Mouse (Mus musculus) heart, adult 18-20 months (tissue): Measurements from ENCODE around the gene Pygb. TPM values are rescaled to one million over a fixed set of nuclear protein-coding genes. Genes with fewer than 3 reads are reported as not detected.

Experiments used
- DNase-seq, 2 experiments: peaks; one replicate each; pipeline ENCODE4 v3.0.0; 2021 to 2022; ENCODE audit warnings: mixed read lengths in 1 of 2
- long read RNA-seq, 2 experiments: library from polyadenylated mRNA; stranded (forward); transcript quantifications; one replicate each; pipeline ENCODE4 v2.0.0; 2021
- total RNA-seq, 2 experiments: library from RNA; stranded (reverse); gene quantifications; 2 replicates each; pipeline ENCODE4 v1.2.3; 2021

Pygb gene
- total RNA-seq = 100 to 1,000 TPM; 507 to 527 TPM
- long read RNA-seq, experiment 1, transcript Pygb-201 (20 exons, 3,909 nt) = major isoform, 365 of 455 reads
- long read RNA-seq, experiment 1, partial matches to known transcripts = 75 of 455 reads
- long read RNA-seq, experiment 1, other reads (novel, unspliced or antisense) = 14 of 455 reads
- long read RNA-seq, experiment 2, transcript Pygb-201 (20 exons, 3,909 nt) = major isoform, 163 of 219 reads
- long read RNA-seq, experiment 2, partial matches to known transcripts = 43 of 219 reads
- long read RNA-seq, experiment 2, other reads (novel, unspliced or antisense) = 12 of 219 reads

DNA sequence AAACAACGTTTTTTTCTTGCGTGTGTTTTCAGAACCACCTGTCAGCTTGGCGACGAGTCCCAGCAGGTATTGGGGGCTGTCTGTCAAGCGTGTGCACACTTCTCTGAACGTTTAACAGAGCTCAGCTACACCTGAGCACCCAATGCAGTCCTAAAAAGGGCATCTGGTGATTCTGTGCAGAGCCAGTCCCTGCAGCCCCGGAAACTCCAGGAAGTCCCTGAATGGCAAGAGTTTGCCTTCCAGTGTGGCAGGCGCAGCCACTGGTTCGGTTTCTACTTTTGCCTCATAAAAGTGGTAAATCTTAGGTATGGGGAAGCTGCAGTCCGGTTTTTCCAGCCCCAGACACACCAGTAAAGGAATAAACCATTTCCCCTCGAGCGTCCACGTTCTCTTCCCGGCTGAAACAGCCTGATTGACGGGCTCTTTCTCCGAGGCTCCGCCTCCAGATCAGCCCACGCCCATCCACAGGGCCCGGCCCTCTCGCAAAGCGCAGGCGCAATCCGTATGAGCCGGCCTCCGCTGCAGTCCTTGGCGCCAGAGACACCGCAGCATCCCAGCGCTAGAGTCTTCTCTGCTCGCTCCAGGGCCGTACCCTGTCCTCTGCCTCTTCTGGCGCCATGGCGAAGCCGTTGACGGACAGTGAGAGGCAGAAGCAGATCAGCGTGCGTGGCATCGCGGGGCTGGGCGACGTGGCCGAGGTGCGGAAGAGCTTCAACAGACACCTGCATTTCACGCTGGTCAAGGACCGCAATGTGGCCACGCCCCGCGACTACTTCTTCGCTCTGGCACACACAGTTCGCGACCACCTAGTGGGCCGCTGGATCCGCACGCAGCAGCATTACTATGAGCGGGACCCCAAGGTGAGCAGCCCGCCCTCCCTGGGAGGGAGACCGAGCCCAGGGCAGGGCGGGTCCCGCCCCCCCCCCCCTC is at the start of gene Pygb:
Gene Pygb (plus strand): TSS at position 485 of the 930 bp plus-strand sequence.
- peak; percentile 91 to 92 for DNase-seq

DNA sequence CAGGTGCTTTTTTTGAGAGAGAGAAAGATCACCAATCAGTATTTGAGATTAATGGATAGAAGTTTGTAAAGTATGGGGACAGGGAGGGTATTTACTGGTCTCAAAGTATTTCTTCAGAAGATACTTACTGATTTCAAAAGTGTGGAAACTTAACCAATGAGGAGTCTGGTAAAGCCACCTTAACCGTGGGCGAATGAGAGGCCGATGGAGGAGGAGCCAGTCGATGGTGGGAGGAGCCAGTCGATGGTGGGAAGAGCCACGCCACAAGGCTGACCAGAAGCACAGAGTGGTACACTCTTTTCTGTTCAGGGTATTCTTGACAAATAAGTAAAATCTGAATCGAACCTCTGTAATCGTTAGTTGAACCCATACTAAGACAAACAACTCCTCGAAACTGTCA is 48.7 kb upstream of the Pygb start:
- no peak for DNase-seq

DNA sequence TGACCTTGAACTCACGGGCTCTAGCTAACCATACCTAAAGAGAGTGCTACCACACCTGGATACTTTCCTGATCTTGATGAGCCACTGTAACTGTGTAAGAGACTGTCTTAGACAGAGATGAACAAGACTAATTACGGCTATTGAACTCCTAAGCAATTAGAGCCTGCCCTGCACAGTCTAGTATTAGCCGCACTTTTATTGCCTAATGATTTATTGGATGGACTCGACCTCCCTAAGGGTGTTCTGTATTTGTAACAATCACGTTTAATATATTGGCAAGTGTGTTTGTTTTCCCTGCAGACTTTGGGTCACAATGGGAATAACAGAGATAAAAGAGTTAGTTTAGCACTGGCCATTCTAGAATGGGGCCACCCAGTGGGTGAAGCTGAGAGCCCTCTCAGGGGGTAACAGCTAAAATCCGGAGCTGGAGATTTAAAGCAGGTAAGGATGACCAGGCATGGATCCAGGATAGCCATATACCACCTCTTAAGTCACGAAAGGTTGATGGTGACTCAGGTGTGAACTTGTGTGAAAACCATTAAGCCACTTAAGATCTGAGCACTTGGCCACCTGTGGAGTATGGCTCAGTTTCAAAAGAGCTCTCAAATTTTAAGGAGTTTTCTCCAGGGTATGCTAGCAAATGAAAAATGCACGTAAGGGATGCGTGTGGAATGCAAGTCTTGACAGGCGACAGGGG is 46.2 kb upstream of the Pygb start:
- DNase-seq = no peak

- no peak for DNase-seq
Observed at GRCm38 (mm10) chr2:150741405-150741804, 45.1 kb upstream of the Pygb start.

DNA sequence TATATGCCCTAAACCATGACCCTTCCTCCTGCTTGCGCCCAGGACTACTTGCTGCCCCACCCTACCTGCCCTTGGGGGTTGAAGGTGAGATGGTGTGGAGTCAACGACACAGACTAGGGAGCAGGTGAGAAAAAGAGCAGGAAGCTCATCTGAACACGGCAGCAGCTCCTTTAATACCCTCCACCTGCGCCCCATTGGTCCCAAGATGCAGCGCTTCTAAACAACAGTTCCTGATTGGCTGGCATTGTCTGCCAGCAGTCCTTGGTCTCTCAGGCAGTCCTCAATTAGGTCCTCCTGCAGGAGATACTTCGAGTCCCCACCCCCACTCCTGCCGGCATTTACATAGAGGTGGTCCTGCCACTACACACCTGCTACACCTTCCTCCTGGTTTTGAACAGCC is 41.5 kb upstream of the Pygb start:
- DNase-seq = no peak

- DNase-seq = peak; percentile 97
Observed at GRCm38 (mm10) chr2:150748854-150749253, 37.7 kb upstream of the Pygb start, which contains the start of gene Entpd6. Entpd6 (plus strand) TSS chr2:150749042.

GRCm38 (mm10) chr2:150749283-150749682 is 37.3 kb upstream of the Pygb start:
- DNase-seq = peak in 1 of 2 experiments; percentile 32

DNA sequence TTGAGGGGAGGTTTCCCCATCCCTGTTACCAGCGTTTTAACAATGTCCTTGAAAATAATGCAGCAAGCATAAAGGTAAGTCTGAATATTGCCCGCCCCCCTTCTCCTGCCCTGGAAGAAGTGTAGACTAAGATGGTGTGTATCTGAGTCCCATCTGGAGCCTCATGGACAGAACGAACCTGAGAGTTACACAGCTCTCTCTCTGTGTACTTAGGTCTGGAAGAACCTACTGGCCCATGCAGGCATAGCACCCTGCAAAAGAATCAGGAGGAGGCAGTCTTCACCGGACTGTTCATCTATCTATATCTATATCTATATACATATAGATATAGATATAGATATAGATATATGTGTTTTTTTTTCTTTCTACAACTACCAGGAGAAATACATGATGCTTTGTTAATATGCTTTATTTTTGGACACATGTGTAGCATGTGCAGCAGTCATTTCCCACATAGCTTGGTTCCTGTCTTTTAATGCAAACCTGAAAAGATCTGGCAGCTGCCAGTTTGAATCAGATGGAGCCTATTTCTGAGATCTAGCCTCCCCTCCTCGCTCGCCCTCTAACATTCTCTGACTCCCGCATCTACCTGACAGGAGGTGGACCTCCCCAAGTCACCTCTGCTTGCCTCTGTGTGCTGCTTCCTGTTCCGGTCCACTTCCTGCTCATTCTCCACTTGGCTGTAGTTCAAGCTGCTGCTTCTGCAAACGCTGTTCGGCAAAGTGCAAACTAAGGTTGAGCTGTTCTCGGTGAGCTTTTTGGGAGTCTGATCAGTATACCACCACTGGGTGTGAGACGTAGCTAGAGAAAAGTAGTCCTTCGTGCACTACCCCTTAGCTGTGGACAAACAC is 36.2 kb upstream of the Pygb start:
- DNase-seq = peak in 1 of 2 experiments; percentile 29

DNA sequence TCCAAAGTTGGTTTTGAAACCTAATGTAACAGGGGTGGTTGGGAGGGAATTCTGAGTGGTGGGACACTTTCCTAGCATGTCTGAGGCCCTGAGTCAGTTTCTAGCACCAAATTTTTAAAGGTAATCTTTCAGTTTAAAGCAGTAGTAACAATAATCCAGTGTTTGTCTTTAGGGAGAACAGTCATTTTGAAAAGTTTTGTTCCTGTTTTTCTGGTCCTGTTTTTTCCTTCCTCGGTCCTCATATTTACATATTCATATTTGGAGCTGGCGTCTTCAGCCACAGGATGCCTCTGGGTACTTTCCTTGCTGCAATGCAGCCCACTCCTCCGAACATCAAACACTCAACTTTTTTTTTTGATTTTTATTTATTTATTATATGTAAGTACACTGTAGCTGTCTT is 31.5 kb upstream of the Pygb start:
- DNase-seq = no peak

DNA sequence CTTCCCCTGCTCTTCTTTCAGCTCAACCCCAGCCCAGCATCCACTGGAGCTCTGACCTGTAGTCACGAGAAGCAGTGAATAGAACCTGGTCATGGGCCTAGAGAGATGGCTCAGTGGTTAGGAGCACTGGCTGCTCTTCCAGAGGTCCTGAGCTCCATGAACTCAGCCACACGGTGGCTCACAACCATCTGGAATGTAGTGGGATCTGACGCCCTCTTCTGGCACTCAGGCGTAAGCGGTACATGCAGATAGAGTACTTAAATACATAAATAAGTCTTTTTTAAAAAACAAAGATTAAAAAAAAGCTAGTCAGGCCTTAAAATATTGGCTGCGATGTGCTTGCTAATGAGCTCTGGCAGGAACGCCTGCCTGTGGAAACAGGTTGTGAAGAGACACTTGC is 25.1 kb upstream of the Pygb start:
- DNase-seq = no peak

DNA sequence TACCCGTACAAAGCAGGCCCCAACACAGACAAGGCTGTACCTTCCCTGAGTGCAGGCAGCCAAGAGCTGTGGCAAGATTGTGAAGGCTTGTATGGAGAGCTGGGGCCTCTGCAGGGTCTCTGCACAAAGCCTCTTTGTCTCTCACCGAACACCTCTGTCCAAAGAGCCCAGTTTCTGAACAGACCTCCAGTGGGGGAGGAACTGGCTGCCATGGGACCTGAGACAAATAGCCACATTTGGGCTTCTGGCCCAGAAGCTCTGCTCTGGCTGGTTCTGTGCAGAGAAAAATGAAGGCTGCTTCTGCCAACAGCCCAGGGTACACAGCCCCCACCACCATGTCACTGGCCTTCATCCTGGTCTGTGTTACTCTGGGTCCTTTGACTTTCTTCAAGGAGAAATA is 20.9 kb upstream of the Pygb start:
- DNase-seq = peak in 1 of 2 experiments; percentile 63

DNA sequence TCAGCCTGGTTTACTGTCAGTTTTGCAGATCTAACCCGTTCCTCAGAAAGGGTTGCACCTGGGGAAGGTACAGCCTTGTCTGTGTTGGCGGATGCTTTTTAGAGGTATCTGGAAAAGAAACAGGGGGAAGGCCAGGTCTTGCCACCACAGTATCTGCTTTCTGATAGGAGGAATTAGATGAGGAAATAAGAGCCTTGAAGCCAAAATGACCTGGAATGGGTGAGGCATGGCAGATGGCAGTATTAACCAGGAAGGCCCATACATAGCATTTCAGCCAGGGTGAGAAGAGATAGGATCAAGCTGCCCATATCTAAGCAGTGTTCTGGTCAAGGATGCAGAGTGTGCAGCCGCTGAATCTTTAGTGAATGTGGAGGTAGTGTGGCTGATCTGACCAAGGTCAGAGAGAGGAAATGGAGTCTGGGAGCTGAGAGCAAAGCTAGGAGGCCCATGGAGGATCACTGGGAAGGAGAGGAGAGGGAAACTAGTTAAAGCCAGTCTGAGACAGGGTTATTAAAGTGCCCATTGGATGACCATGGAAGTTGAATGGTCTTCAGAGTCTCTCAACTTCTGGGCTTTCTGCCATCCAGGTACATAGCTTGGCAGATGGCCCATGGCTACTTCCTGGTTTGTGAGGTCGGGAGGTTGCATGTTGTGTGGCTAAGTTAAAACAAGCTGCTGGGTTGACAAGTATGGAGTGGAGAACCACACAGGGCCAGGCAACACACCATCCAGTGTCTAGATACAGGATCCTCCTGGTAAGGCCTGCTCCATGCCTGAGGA is 20.3 kb upstream of the Pygb start:
- no peak for DNase-seq

GRCm38 (mm10) chr2:150768678-150769077 is 17.9 kb upstream of the Pygb start:
- no peak for DNase-seq

GRCm38 (mm10) chr2:150770747-150771146 is 15.8 kb upstream of the Pygb start:
- peak; percentile 83 to 84 for DNase-seq

GRCm38 (mm10) chr2:150771169-150771568 is 15.4 kb upstream of the Pygb start:
- no peak for DNase-seq

DNA sequence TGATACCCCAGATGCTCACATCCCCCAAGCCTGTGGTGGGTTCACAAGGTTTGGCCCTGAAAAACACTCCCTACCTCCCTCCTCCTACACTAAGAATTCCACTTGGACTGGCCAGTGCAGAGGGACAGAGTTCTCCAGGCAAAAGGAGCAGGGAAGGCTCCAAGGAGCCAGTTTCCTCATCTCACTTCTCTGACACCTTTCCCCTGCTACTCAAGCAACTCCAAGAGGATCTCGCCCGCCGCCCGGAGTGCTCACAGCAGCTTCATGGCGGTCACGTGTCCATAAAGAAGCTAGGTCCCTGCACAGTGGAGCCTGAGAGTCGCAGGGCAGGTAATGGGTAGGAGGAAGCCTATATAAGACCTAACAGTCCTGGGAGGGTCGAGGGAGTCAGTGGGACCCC is 14.5 kb upstream of the Pygb start:
- no peak for DNase-seq

GRCm38 (mm10) chr2:150772466-150773119 is 13.9 kb upstream of the Pygb start:
- peak; percentile 63 to 84 for DNase-seq

GRCm38 (mm10) chr2:150782801-150783200 is 3.7 kb upstream of the Pygb start:
- no peak for DNase-seq

GRCm38 (mm10) chr2:150787234-150787771 is 768 bp downstream of the Pygb start:
- DNase-seq = peak in 1 of 2 experiments; percentile 48
